ENCODE assay signal across 27 mouse cellular contexts in the genomic region with DNA sequence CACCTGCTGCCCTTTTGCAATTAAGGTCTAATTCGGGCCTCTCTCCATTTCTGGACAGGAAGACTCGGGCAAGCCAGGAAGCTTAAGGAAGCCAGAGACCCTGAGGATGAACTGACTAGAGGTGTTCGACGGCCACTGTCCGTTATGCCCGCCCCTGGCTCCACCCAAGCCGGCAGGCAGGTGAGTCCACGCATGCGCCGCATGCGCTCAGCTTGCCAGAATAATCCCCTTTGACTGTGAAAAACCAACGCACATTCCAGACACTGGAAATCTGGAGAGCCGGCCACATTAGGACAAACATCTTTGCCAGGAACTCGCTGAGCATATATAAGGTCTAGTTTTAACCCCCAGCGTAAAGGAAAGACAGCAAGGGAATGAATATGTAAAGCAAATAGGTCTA. TPM values are rescaled to one million over a fixed set of nuclear protein-coding genes. Genes with fewer than 3 reads are reported as not detected.
DNase-seq lines count a peak whose midpoint lies in the region; ATAC-seq lines count a peak whose summit lies in the region.
"Had no signal": no experiment of that assay in that cellular context is flagged by ENCODE, and none has a peak within 500 bp of the region (broad histone marks: within the 10 kb centered on the region; RNA-seq: fewer than 3 reads in every experiment).

No protein-coding gene starts in this region.

- peaks cover 42% of the 10 kb centered on the region for H3K36me3 ChIP-seq in heart, embryonic 12.5 days
- no peaks in the 10 kb centered on the region; the same call in 1 of the 2 replicates for H3K36me3 ChIP-seq in midbrain, embryonic 15.5 days (replicated peaks)
- H3K36me3 ChIP-seq in midbrain, embryonic 11.5 days (ENCODE audit: control insufficient read depth, insufficient read depth, low read length) = 0 out of 2 replicates have a peak, but pooled peaks cover 2% of the 10 kb centered on the region

- ATAC-seq in cerebellum, adult (ENCODE audit: insufficient number of reproducible peaks, low FRiP score, low TSS enrichment) = no peak
- ATAC-seq in heart, embryonic 12.5 days (ENCODE audit: insufficient number of reproducible peaks, low FRiP score) = no peak
- no peak for ATAC-seq in midbrain, embryonic 15.5 days (replicated peaks)
- ATAC-seq in midbrain, embryonic 11.5 days (ENCODE audit: low FRiP score) = no peak
- ATAC-seq: forebrain, embryonic 15.5 days; intestine, embryonic 16.5 days had no signal

- peak; percentile 4 to 7 for DNase-seq in cerebellum, postnatal 14 days
- no peak for DNase-seq in heart, postnatal 36 days
- no peak for DNase-seq in midbrain, embryonic 11.5 days (ENCODE audit: low spot score, missing footprints)
- peak; percentile 47 for DNase-seq in ZHBTc4 (ENCODE audit: low read depth, low spot score)
- DNase-seq: adrenal gland, postnatal 14 days; cerebellum, adult 9-10 months; embryo, embryonic 11 days; heart, postnatal 10 days; kidney, adult 2 months had no signal

- no peak overlapping the region for H3K4me3 ChIP-seq in heart, embryonic 12.5 days
- H3K4me3 ChIP-seq in midbrain, embryonic 15.5 days = no peak overlapping the region
- no peak overlapping the region for H3K4me3 ChIP-seq in midbrain, embryonic 11.5 days (ENCODE audit: low read depth, low read length)
- H3K4me3 ChIP-seq: embryonic facial prominence, embryonic 15.5 days; erythroblast, embryonic 14.5 days; forebrain, embryonic 10.5 days; forebrain, embryonic 15.5 days; kidney, embryonic 15.5 days had no signal

- H3K4me1 ChIP-seq in heart, embryonic 12.5 days (replicated peaks) = peaks cover 54% of the 10 kb centered on the region
- H3K4me1 ChIP-seq in midbrain, embryonic 15.5 days = peaks cover 65% of the 10 kb centered on the region
- H3K4me1 ChIP-seq in midbrain, embryonic 11.5 days (ENCODE audit: control insufficient read depth, insufficient read depth, low read length) = peaks cover 5% of the 10 kb centered on the region; the same call in 1 of the 2 replicates

- H3K9me3 ChIP-seq in heart, embryonic 12.5 days (replicated peaks) = no peaks in the 10 kb centered on the region
- no peaks in the 10 kb centered on the region for H3K9me3 ChIP-seq in midbrain, embryonic 15.5 days
- no peaks in the 10 kb centered on the region for H3K9me3 ChIP-seq in midbrain, embryonic 11.5 days (ENCODE audit: control insufficient read depth, low read length)
- H3K9me3 ChIP-seq: embryonic facial prominence, embryonic 15.5 days; forebrain, embryonic 10.5 days; forebrain, embryonic 15.5 days; kidney, embryonic 15.5 days had no signal

- no peak overlapping the region for H3K4me2 ChIP-seq in heart, embryonic 12.5 days
- H3K4me2 ChIP-seq in midbrain, embryonic 15.5 days = no peak overlapping the region
- no peak overlapping the region for H3K4me2 ChIP-seq in midbrain, embryonic 11.5 days
- H3K4me2 ChIP-seq: embryonic facial prominence, embryonic 15.5 days; forebrain, embryonic 15.5 days; hindbrain, embryonic 14.5 days; kidney, embryonic 15.5 days had no signal

- intact Hi-C loops in heart, postnatal 36 days (cut with DNase I) = no loop called here

- no peak overlapping the region for H3K27ac ChIP-seq in heart, embryonic 12.5 days (ENCODE audit: poor library complexity, severe bottlenecking)
- no peak overlapping the region for H3K27ac ChIP-seq in midbrain, embryonic 15.5 days
- no peak overlapping the region for H3K27ac ChIP-seq in midbrain, embryonic 11.5 days (ENCODE audit: low read depth, low read length)
- H3K27ac ChIP-seq: embryonic facial prominence, embryonic 15.5 days; forebrain, embryonic 10.5 days; forebrain, embryonic 15.5 days; hindbrain, embryonic 14.5 days; kidney, embryonic 15.5 days had no signal

- 89% methylated on average over 15 of the region's 15 CpGs for WGBS in heart, embryonic 12.5 days
- WGBS in midbrain, embryonic 15.5 days = 87% methylated on average over 15 of the region's 15 CpGs
- WGBS in midbrain, embryonic 11.5 days = 90% methylated on average over 15 of the region's 15 CpGs

- H3K9ac ChIP-seq in heart, embryonic 12.5 days = peak overlapping the region; percentile 4; the same call in 1 of the 2 replicates
- 0 out of 2 replicates have a peak overlapping the region, but pooled peaks have one; percentile 5 for H3K9ac ChIP-seq in midbrain, embryonic 15.5 days
- no peak overlapping the region for H3K9ac ChIP-seq in midbrain, embryonic 11.5 days (ENCODE audit: low read length)
- H3K9ac ChIP-seq: embryonic facial prominence, embryonic 15.5 days; forebrain, embryonic 15.5 days; hindbrain, embryonic 14.5 days; kidney, embryonic 15.5 days had no signal

- no peaks in the 10 kb centered on the region for H3K27me3 ChIP-seq in heart, embryonic 12.5 days (replicated peaks)
- H3K27me3 ChIP-seq in midbrain, embryonic 15.5 days (replicated peaks) = no peaks in the 10 kb centered on the region
- H3K27me3 ChIP-seq in midbrain, embryonic 11.5 days (ENCODE audit: control insufficient read depth, insufficient read depth, low read length) = no peaks in the 10 kb centered on the region
- H3K27me3 ChIP-seq: CH12.LX; embryonic facial prominence, embryonic 15.5 days; forebrain, embryonic 15.5 days; kidney, embryonic 15.5 days had no signal

RNA-seq across cellular contexts. Expression of gene Ndufb7, which starts 16.8 kb away (rescaled TPM):
- 547 and 555 TPM in 2 replicates for polyA plus RNA-seq in heart, embryonic 12.5 days (2016; fragmentation: Nextera tagmentation; extraction: Ambion mirVana)
- 100 to 1,000 TPM; 712 to 745 TPM for total RNA-seq in heart, postnatal 36 days (2021)
- polyA plus RNA-seq in midbrain, embryonic 15.5 days (2015; fragmentation: Nextera tagmentation; extraction: Ambion mirVana) = 336 and 348 TPM in 2 replicates
- 351 and 359 TPM in 2 replicates for polyA plus RNA-seq in midbrain, embryonic 11.5 days (2014; fragmentation: Nextera tagmentation; extraction: Ambion mirVana)

RNA-seq across cellular contexts. Expression of gene Tecr, which starts 24.5 kb away (rescaled TPM):
- polyA plus RNA-seq in heart, embryonic 12.5 days (2016; fragmentation: Nextera tagmentation; extraction: Ambion mirVana) = 445 and 456 TPM in 2 replicates
- 100 to 1,000 TPM; 431 to 554 TPM for total RNA-seq in heart, postnatal 36 days (2021)
- polyA plus RNA-seq in midbrain, embryonic 15.5 days (2015; fragmentation: Nextera tagmentation; extraction: Ambion mirVana) = 1,118 and 1,124 TPM in 2 replicates
- 680 and 686 TPM in 2 replicates for polyA plus RNA-seq in midbrain, embryonic 11.5 days (2014; fragmentation: Nextera tagmentation; extraction: Ambion mirVana)

RNA-seq across cellular contexts. Expression of gene Dnajb1, which starts 24.8 kb away (rescaled TPM):
- 45.1 and 47.4 TPM in 2 replicates for polyA plus RNA-seq in heart, embryonic 12.5 days (2016; fragmentation: Nextera tagmentation; extraction: Ambion mirVana)
- total RNA-seq in heart, postnatal 36 days (2021) = 10 to 100 TPM; 10.7 to 16.0 TPM
- polyA plus RNA-seq in midbrain, embryonic 15.5 days (2015; fragmentation: Nextera tagmentation; extraction: Ambion mirVana) = 65.2 and 65.5 TPM in 2 replicates
- 61.1 and 71.3 TPM in 2 replicates for polyA plus RNA-seq in midbrain, embryonic 11.5 days (2014; fragmentation: Nextera tagmentation; extraction: Ambion mirVana)

RNA-seq across cellular contexts. Expression of gene Olfr370, which starts 47.7 kb away (rescaled TPM):
- polyA plus RNA-seq in heart, embryonic 12.5 days (2016; fragmentation: Nextera tagmentation; extraction: Ambion mirVana) = not detected in 2 replicates
- total RNA-seq in heart, postnatal 36 days (2021) = not detected
- not detected in 2 replicates for polyA plus RNA-seq in midbrain, embryonic 15.5 days (2015; fragmentation: Nextera tagmentation; extraction: Ambion mirVana)
- not detected in 2 replicates for polyA plus RNA-seq in midbrain, embryonic 11.5 days (2014; fragmentation: Nextera tagmentation; extraction: Ambion mirVana)
- total RNA-seq: adrenal gland, adult 18-20 months; adrenal gland, postnatal 14 days; CH12.LX; ES-E14; gastrocnemius, postnatal 14 days; heart, postnatal 10 days; hematopoietic stem cell, adult 5-6 weeks had no signal
- polyA plus RNA-seq: embryonic facial prominence, embryonic 11.5 days; erythroblast, embryonic 14.5 days; forebrain, embryonic 10.5 days; gonadal fat pad, adult 2 months; heart, embryonic 14.5 days; intestine, embryonic 16.5 days; kidney, adult 2 months; kidney, embryonic 15.5 days had no signal

Comparison
In these comparisons a context has a peak if more than half of its experiments do, and no peak if none do; other contexts are left out.
1. DNase-seq: peak in cerebellum, postnatal 14 days (2 of 2) and ZHBTc4 (single experiment); none in heart, postnatal 36 days (0 of 2) and midbrain, embryonic 11.5 days (single experiment).